Mouse (Mus musculus) ovary, postnatal 36 days (tissue): ENCODE results near the gene Trp53rka.
"Not testable (repeated sequence)": the region's sequence is repeated elsewhere in the genome, so short reads cannot be mapped to it uniquely, and the experiment has no call there.

Experiments used
- DNase-seq: peaks from one replicate; pipeline ENCODE4 v3.0.0; 2022; ENCODE audit warnings: low spot score, mixed read lengths

Trp53rka gene

GRCm38 (mm10) chr2:165492648-165493553, at the start of gene Trp53rka:
Gene Trp53rka (minus strand): TSS chr2:165493324.
- peak; percentile 81 for DNase-seq

- DNase-seq: no peak
Measured at GRCm38 (mm10) chr2:165540975-165541374, 47.9 kb upstream of the Trp53rka start.

DNA sequence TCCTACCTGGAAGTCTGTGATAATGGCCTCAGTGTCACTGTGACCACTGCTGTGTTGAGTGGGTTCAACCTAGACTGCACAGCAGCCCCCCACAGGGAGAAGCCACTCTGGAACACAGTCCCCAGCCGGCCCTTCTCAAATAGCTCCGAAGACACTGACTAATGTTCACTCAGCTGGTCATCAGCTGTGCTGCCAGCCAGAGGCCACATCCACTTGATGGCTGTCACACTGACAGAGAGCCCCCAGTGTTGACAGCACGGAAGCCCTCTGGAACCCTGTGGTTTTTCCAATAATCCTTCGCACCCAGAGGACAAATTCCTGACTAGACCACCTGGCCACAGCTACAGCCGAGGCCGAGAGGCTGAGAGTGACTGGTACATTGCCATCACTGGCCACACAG, 40.7 kb upstream of the Trp53rka start:
- DNase-seq: no peak

GRCm38 (mm10) chr2:165529106-165529505, 36.0 kb upstream of the Trp53rka start:
- peak; percentile 70 for DNase-seq

DNA sequence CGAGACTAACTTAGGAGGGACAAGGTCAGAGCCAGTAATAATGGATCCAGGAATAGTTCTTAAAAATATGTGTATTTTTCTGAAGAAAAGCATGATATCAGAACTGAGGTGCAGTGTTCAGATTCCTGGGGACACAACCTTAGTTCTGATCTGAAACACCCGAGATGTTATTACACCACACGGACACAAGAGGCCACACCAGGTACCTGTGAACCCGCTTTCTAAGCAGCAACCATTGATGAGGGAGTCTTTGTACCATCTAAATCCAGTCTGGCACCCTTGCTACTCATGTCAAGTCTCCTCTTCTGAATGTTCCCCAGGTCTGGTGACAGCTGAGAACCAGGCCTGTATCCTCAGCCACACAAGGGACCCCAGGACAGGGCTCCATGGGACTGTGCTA, 32.5 kb upstream of the Trp53rka start:
- DNase-seq: no peak

GRCm38 (mm10) chr2:165515178-165515728, 22.1 kb upstream of the Trp53rka start:
- DNase-seq: no peak

DNA sequence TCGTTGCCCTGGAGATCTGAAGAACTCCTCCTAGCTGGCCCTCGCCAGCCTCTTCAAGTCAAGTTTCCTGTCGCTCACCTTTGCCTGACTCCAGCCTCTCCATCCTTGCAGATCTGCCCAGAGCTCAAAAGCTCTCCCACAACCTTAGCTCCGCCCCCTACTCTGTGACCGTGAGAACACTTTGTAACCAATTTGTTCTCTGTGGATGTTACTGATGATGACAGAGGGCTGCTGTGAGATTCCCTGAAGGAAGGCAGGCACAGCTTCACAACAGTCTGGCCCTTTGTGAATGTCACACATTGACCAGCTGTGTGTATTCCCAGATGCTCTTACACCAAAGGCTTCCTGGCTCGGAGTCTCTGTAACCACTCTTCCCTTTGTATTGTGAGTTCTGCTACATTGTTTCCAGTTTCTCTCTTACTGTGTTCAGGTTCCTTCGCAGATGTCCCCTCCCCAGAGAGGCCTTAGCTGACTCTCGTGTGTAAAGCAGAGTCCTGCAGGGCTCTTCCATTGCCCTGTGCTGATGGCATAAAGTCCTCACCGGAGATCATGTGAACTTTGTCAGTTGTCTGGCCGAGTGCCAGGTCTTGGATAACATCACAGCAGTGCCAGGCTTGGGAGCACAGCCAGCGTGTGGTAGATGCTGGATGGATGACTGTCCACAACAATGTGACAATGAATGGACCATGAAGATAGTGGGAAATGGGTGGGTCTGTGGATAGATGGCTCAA, 19.9 kb upstream of the Trp53rka start:
- DNase-seq: no peak

DNA sequence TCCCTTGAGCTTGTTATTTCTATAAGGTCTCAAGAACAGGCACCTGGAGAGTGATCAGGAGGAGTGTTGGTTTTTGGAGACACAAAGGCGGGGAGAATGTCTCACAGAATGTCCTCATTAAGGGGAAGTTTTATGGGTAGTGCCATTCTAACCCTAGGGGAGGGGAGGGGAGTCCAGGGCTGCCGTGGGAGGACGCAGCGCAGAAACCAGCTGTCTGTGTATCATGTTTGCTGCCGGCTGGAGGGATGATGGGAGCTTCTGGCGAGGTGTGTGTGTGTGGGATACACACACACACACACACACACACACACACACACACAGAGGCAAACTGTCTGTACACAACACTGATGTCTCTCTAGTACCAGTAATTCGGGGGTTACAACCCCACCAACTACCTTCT, 19.3 kb upstream of the Trp53rka start:
- no peak for DNase-seq

DNA sequence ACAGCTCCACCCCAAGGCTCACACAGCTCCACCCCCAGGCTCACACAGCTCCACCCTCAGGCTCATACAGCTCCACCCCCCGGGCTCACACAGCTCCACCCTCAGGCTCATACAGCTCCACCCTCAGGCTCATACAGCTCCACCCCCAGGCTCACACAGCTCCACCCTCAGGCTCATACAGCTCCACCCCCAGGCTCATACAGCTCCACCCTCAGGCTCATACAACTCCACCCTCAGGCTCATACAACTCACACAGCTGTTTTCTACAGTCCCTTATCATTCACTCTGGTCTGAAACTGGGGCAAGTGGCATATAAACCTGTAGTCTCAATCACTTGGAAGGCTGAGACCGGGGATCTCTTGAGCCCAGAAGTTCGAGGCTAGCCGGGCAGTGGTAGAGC, 18.4 kb upstream of the Trp53rka start:
- not testable (repeated sequence) for DNase-seq

DNA sequence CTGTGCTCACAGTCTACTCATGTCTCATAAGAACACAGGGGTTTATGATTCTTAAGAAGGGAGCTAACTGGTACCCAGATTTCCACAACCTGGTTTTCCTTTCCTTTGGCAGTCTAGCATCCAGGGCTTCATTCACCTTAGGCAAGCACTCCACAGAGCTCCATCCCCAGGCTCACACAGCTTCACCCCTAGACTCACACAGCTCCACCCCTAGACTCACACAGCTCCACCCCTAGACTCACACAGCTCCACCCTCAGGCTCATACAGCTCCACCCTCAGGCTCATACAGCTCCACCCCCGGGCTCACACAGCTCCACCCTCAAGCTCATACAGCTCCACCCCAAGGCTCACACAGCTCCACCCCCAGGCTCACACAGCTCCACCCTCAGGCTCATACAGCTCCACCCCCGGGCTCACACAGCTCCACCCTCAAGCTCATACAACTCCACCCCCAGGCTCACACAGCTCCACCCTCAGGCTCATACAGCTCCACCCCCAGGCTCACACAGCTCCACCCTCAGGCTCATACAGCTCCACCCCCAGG, 17.9 kb upstream of the Trp53rka start:
- DNase-seq: not testable (repeated sequence)

DNA sequence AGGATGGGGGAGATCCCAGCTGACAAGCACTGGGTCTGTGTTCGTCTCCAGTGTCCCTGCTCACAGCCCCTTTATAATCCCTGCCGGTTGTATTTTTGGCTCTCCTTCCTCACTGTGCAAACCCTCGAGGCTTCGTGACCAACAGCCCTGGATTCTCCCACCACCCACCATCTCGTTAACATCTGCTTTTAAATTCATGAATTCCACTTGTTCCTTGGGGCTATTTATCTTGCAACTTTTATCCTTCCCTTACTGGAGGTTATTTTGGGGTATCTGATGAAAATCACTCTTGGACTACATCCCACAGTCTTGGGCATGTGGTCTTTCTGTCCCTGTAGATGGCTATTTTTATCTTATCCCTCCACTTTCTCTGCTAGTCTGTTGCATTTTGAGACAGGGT, 17.3 kb upstream of the Trp53rka start:
- DNase-seq: no peak

- DNase-seq: no peak
Measured at GRCm38 (mm10) chr2:165509686-165510085, 16.6 kb upstream of the Trp53rka start.

DNA sequence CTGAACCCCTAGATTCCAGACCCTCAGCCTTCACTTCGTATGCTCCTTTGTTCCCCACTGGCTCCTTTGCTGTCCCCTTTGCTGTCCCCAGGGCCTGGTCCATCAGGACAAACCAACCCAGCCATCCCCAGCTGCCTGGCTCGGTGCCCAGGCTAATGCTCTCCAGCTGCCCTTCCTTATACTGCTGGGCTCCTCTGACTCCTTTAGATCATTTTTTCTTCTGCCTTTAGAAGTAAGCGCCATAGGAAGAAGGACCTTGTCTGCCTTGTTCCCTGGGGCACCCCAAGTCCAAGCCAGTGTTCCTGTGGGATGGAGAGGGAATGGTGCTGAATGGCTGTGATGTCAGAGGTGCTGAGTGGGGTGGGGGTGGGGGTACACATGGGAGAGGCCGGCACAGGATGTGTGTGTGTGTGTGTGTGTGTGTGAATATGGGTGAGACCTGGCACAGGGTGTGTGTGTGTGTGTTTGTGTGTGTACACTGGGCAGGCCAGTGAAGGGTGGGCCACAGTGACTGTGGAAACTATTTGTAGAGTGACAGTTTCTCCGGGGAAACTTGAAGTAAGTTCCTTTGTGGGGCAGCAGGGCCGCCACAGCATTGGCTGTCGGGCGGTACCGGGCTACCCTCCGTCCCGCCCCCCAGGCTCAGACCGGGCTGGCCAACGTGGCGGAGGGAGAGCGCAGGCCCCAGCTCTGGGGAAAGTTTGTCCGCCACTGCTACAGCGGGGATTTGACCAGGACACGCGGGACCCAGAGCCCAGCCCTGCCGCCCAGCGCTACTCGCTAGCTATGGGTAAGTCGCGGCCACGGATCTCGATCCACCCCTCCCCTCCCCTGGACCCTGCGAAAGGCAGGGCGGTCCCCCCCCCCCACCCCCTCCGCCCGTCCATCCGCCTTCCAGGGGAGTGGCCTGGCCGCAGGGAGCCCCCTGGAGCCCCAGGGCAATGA, 10.4 kb upstream of the Trp53rka start, which contains the start of gene Slc2a10:
TSS of gene Slc2a10 (plus strand) at position 529 of the 945 bp plus-strand sequence.
- peak; percentile 65 for DNase-seq

GRCm38 (mm10) chr2:165498816-165499215, 5.7 kb upstream of the Trp53rka start:
- DNase-seq: no peak

DNA sequence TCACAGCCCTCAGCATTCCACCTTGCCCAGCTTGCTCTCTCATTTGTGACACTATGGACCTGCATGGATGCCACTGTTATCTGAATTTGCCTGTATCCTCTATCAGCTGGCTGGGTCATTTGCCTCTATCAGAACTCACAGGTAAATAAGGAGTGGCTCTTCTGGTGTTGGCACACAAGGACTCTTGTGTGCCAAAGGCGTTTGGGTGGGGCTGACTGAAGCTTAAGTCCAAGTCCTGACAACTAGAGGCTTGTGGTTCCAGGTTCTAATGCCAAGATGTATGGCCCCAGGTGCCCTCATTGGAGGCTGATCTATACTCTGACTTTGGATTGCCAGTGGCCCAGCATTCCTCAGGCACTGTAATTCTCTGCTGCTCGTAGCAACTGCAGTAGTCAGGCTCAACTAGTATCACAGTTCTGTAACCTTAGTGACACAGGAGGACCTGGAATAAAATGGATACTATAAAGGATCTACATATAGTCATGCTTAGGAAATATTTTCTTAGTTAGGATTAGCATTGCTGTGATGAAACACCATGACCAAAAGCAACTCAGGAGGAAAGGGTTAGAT, 4.7 kb upstream of the Trp53rka start:
- no peak for DNase-seq

GRCm38 (mm10) chr2:165496251-165496650, 3.1 kb upstream of the Trp53rka start:
- peak; percentile 38 for DNase-seq

- no peak for DNase-seq
Measured at GRCm38 (mm10) chr2:165494495-165494894, 1.4 kb upstream of the Trp53rka start.

DNA sequence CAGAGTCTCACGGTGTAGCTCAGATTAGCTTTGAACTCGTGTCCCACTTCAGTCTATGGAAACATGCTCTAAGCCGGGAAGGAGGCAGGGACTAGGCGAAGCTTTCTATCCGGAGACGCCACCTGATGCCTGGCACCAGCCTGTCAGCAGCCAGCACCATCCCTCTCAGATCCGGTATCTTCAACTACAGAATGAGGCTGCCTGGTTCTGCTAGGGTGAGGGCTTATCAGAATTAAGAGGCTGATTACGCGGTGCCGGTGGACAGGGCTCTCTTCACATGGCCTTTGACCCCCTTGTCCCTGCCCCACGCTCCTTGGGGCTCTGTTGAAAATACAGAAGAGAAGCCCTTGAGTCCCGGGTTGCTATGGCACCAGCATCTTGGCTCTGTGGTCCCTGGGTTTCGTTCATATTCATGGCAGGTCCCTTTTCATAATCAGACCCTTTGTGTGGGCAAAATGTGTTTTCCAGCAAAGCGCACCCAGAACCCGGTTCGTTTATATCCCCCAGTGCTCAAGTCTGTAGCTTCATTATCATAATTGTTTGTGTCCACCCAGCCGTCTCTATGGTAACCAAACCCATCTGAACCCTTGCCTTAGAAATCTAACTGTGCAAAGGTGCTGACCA, 575 bp upstream of the Trp53rka start:
- DNase-seq: no peak

DNA sequence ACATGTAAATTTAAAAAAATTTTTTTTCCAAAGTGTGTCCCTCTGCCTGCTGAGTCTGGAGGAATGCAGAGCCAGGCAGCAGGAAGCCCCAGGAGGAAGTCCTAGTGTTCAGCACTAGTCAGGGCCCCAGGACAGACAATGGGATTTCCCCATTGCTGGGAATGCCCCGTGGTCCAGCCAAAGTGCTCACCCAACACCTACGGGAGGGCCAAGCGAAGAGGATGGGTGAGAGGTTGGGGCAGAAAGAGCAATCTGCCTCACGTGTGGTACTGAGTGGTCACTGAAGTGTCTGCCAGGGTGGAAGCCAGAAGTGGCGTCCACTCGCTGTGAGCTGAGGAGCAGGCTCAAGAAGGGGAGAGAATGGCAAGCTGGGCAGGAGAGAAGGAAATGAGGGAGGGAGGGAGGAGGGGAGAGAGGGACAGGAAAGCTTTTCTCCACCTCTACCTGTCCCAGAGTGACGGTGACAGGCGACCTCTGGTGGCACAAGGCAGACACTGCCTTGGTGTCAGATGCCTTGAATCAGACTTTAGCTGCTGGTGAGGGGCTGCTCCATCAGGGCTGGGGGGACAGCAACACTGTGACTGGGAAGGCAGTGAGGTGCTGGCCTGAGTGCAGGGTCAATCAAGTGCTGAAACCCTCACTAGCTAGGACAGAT, 6.1 kb downstream of the Trp53rka start:
- peak; percentile 39 for DNase-seq

DNA sequence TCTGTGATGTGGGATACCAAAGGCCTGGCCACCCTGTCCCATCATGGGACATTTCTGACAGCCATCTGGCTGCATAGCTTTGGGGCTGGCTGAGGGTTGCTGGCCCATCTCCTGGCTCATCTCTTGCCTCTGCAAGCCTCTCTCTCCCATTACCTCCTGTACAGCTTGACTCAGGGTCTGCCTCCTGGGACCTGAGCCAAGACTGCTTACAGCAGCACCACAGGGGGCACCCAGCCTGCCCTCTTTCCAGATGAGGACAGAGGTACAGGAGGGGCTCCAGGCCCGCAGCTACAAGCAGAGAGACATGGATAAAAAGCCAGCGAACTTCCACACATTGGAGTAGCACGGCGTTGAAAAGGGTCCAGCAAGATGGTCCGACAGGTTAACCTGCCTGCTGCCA, 6.7 kb downstream of the Trp53rka start:
- no peak for DNase-seq
